Mouse (Mus musculus): Measurements from ENCODE around the gene Samd10.

Gene Samd10

GRCm38 (mm10) chr2:181577981-181578581 lies 20.9 kb downstream of the Samd10 start:
- ATAC-seq (ENCODE audit: insufficient number of reproducible peaks, low FRiP score, low TSS enrichment), result no peak

DNA sequence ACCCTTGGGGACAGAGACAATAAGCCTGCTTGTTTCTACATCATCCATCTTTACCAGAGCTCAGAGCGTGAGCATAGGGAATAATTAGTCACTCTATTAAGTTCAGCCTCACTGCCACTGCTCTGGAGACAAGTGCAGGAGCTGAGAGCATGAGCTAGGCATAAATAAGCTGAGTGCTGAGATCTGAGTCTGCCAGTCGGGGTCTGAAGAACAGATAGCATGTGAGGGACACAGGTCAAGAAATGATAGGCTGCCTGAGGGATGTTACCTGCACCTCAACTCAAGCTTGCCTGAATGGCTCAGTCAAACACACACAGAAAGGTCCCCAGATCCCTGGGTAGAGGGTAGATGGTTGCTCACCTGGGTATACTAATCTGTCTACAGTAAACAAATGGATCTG lies 21.9 kb downstream of the Samd10 start:
- ATAC-seq (ENCODE audit: insufficient number of reproducible peaks, low FRiP score, low TSS enrichment), result no peak

GRCm38 (mm10) chr2:181576613-181577012 lies 22.4 kb downstream of the Samd10 start:
- ATAC-seq (ENCODE audit: insufficient number of reproducible peaks, low FRiP score, low TSS enrichment), result no peak

DNA sequence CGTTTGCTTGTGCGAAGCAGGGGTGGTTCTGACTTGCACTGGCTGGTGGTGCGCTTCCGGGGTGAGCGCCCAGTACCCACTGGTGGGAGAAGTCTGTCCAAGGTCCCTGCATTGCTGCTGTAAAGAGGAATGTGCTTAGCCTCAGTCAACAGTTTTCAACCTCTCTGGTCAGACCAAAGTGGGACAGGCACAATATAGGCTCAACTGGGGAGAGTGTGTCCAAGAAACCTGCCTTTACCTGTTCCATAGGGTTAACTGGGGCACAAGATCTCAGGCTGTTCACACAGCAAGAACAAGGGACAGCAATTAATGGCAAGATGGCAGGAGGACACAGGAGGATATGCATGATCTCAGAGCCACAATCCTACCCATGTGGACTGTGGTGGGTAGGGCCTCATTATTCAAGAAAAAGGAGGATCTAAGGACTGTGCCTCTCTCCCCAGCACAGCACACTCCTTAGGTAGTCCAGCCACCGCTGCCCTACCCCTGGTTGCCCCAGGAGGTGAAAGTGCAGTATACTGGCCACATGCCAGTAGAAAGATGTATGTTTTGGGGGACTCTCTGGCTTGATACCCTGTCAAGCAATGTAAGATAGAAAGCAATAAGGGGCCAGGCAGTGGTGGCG lies 24.0 kb downstream of the Samd10 start:
- no peak for ATAC-seq (ENCODE audit: insufficient number of reproducible peaks, low FRiP score, low TSS enrichment)

DNA sequence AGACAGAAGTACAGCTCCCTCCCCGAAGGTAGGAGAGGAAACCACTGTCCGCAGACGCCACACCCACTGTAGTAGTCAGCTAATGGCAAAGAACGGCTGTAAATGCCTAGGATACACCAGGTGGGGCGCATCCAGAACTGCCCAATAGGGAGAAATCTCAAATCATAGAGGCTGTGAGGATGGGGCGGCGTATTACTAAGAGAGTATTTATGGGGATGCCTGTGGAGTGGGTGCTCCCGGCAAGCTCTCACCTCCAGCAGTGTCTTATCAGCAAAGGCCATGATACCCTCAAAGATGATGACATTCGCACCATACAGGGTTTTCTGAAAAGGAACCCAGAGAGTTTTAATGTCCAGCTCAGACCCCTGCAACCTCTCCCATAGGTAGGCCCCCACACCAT lies 25.1 kb downstream of the Samd10 start:
- no peak for ATAC-seq (ENCODE audit: insufficient number of reproducible peaks, low FRiP score, low TSS enrichment)

- peak; percentile 18; the same call in 1 of the 2 replicates for ATAC-seq (ENCODE audit: insufficient number of reproducible peaks, low FRiP score, low TSS enrichment)
These were observed 25.8 kb downstream of the Samd10 start for GRCm38 (mm10) chr2:181572921-181573920.

GRCm38 (mm10) chr2:181571941-181572670 lies 26.9 kb downstream of the Samd10 start:
- no peak for ATAC-seq (ENCODE audit: insufficient number of reproducible peaks, low FRiP score, low TSS enrichment)

GRCm38 (mm10) chr2:181570921-181571595 lies 28.0 kb downstream of the Samd10 start:
- ATAC-seq (ENCODE audit: insufficient number of reproducible peaks, low FRiP score, low TSS enrichment), result peak; percentile 64; the same call in 1 of the 2 replicates

DNA sequence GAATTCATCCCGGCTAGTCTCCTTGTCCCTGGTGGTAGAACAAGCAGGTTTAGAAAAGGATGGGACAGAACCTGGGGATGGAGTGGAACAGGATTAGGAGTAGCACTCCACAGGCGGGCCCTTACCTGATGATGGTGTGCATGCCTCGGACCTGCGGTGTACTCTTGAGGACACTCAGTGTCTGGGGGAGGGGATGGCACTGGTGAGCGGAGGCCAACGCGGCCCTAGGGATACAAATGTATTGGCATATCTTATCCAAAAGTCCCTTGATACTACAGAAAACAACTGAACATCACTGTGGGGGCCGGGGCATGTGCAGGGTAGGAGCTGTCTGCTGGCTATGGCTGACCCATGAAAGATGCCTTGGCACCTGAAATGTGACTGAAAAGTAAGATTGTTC lies 28.6 kb downstream of the Samd10 start:
- ATAC-seq (ENCODE audit: insufficient number of reproducible peaks, low FRiP score, low TSS enrichment), result no peak

DNA sequence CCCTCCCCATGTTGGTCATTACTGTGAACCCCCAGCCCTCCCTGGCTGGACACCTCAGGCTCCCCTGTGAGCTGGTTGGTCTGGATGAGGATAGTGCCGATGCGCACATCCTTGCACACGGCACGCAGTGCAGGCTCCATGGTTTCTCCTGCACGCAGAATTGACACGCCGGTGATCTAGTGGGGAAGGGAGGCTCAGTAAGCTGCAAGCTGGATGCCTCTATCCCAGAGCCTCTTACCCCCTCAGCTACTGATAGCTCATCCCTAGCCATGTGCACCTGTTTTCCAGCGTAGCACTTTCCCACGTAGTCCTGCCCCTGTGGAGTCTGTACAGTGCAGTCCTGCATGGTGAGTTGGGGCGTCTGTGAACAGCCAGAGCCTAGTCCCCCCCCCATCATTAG lies 29.2 kb downstream of the Samd10 start:
- no peak for ATAC-seq (ENCODE audit: insufficient number of reproducible peaks, low FRiP score, low TSS enrichment)

- no peak for ATAC-seq (ENCODE audit: insufficient number of reproducible peaks, low FRiP score, low TSS enrichment)
These were observed 30.6 kb downstream of the Samd10 start for GRCm38 (mm10) chr2:181568272-181569008.

DNA sequence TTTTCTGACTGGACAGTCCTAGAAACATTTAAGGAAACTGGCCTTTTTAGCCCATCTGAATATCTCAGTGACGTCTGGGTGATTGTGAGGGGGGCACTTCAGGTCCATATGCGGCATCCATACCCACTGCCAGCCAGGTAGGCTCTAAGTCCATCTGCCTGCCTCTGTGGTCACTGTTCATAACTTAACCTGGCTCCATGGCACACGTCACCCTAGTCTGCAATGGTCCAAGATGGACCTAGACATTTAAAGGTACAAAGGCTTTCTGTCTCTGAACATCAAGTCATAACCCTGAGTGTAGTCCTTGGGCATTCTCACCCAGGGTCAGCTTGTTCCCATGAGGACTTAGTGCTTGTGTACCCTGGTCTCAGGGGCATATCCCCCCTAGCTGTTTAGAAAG lies 31.7 kb downstream of the Samd10 start:
- ATAC-seq (ENCODE audit: insufficient number of reproducible peaks, low FRiP score, low TSS enrichment), result no peak

DNA sequence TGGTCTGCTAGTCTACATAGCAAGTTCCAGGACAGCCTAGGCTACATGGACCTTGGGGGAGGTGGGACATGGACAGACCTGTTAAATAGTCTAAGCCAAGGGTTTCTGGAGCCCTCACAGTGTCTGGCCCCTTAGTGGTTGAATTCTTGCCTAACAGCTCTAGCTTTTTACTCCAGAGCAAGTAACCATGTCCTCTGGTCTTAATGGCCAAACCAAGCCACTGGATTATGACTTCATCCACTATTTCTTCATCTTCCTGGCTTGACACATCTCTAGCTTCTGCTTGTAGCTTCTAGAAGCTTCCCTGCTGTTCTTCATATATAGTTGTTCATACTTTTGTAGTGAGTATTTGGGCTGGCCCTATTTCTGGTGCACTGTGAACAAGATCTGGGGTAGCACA lies 45.2 kb downstream of the Samd10 start:
- ATAC-seq (ENCODE audit: insufficient number of reproducible peaks, low FRiP score, low TSS enrichment), result no peak

DNA sequence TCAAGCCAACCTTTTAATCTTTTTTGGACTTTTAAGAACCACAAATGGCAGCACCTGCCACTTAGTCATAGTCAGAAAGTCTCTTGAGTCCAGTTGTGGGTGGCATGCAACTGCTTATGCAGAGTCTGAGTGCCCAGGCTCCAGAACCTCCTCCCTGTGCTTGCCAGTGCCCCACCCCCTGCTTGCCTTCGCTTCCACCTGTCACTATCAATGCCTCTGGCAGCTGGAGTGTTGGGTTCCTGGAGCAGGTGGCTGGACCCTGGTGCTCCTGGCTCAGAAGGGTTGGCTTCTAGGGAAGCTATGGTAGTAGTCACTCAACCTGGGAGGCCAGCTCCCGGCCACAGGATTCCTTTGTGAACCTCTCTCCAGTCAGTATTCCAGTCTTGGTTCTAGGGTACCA lies 48.8 kb downstream of the Samd10 start:
- ATAC-seq (ENCODE audit: insufficient number of reproducible peaks, low FRiP score, low TSS enrichment), result no peak

DNA sequence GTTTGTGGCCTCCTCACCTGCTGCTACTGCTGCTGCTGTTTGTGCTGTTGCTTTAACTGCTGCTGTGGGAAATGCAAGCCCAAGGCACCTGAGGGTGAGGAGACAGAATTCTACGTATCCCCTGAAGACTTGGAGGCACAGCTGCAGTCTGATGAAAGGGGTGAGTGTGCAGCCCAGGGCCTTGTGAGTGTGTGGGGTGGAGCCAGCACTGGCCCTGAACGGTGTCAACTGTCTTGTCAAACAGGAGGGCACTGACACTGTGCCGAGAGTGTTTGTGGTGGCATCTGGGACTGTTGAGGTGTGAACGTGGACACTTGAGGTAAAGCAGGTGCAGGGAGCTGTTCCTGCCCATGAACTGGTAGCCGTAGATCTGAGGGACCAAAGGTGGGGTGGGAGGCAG lies 50.3 kb downstream of the Samd10 start:
- no peak for ATAC-seq (ENCODE audit: insufficient number of reproducible peaks, low FRiP score, low TSS enrichment)

GRCm38 (mm10) chr2:181548227-181548626 lies 50.8 kb downstream of the Samd10 start:
- ATAC-seq (ENCODE audit: insufficient number of reproducible peaks, low FRiP score, low TSS enrichment), result no peak

DNA sequence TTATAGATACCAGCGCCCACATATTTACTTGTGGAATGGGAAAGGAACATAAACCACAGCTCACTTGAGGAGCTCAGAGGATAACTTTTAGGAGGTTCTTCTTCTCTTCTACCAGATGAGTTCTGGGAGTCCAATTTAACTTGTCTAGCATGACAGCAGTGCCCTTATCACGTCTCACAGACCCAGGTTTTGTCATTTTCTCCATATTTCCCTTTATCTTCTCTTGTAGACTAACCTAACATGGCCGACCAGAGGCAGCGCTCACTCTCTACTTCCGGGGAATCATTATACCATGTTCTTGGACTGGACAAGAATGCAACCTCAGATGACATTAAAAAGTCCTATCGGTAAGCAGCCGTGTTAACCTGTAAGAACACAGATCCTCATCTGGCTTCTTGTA lies 52.9 kb downstream of the Samd10 start:
- ATAC-seq (ENCODE audit: insufficient number of reproducible peaks, low FRiP score, low TSS enrichment), result no peak
